Mouse (Mus musculus) stomach, postnatal 0 days (tissue): ENCODE results near the gene Btbd17.

Source experiments
- CTCF ChIP-seq: IDR thresholded peaks from 2 replicates; pipeline ENCODE4 v1.5.1; 2016; ENCODE audit warnings: antibody characterized with exemption, low read depth, mild to moderate bottlenecking, moderate library complexity
- EP300 ChIP-seq: optimal IDR thresholded peaks from 2 replicates; pipeline ENCODE3; 2016; ENCODE audit warnings: antibody characterized with exemption

DNA sequence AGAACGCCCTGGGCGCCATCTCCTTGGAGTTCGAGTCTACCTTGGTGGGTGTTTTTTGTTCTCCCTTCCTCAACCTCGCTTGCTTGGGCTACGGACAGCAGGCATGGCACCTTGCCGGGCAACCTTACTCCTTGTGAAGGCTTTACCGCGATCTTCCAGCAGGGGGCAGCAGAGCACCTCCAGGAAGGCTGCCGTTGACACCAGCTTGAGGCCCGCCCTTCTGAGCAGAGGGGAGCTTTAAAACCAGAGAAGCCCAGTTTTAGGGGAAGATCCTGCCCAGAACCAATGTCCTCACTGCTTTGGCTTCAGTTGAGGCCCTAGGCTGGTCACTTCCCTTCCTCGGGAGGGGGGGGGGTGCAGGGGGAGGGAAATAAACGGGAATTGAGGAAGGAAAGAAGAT lies 50.6 kb downstream of the Btbd17 start:
- TF ChIP-seq CTCF = peak; percentile 98
- no peak for TF ChIP-seq EP300
